Mouse (Mus musculus) neural tube, embryonic 13.5 days (tissue): ENCODE measurements around the gene Skiv2l. TPM values are rescaled to one million over a fixed set of nuclear protein-coding genes. Genes with fewer than 3 reads are reported as not detected.
"Not testable (repeated sequence)": the region's sequence is repeated elsewhere in the genome, so short reads cannot be mapped to it uniquely, and the experiment has no call there.

ENCODE experiments used
- ATAC-seq: fragments of 200-750 bp; cut with Nextera tagmentation; 2 replicates; pipeline ENCODE4 v1.8.0; 2017; ENCODE audit warnings: low read depth, mild to moderate bottlenecking, moderate TSS enrichment, moderate library complexity
- H3K27ac ChIP-seq: fragments of 300-500 bp; sonication (generic); replicated peaks from 2 replicates; pipeline ENCODE4 v1.5.1; 2015; ENCODE audit warnings: moderate library complexity, mild to moderate bottlenecking, inconsistent platforms
- H3K27me3 ChIP-seq: fragments of 300-500 bp; sonication (generic); 2 replicates; pipeline ENCODE4 v1.6.1; 2015; ENCODE audit warnings: mild to moderate bottlenecking, inconsistent platforms
- H3K36me3 ChIP-seq: fragments of 300-500 bp; sonication (generic); 2 replicates; pipeline ENCODE4 v1.6.1; 2015; ENCODE audit warnings: mild to moderate bottlenecking, inconsistent platforms
- H3K4me1 ChIP-seq: fragments of 300-500 bp; sonication (generic); replicated peaks from 2 replicates; pipeline ENCODE4 v1.6.1; 2015; ENCODE audit warnings: inconsistent platforms
- H3K4me2 ChIP-seq: fragments of 300-500 bp; sonication (generic); 2 replicates; pipeline ENCODE4 v1.6.1; 2015; ENCODE audit warnings: inconsistent platforms, mild to moderate bottlenecking, moderate library complexity
- H3K4me3 ChIP-seq: fragments of 300-500 bp; sonication (generic); 2 replicates; pipeline ENCODE4 v1.5.1; 2015; ENCODE audit warnings: mild to moderate bottlenecking, inconsistent platforms
- H3K9ac ChIP-seq: fragments of 300-500 bp; sonication (generic); 2 replicates; pipeline ENCODE4 v1.6.1; 2015; ENCODE audit warnings: moderate library complexity, mild to moderate bottlenecking, inconsistent platforms
- H3K9me3 ChIP-seq: fragments of 300-500 bp; sonication (generic); 2 replicates; pipeline ENCODE4 v1.6.1; 2016; ENCODE audit warnings: inconsistent platforms
- WGBS: fragments of 180-500 bp; shearing (Covaris S2); methylation state at CpG from one replicate; pipeline ENCODE4 v1.1.7; 2015; 5-methylcytosine and 5-hydroxymethylcytosine counted together
- polyA plus RNA-seq: library from polyadenylated mRNA; unstranded; fragments of >200 nt; fragmentation: Nextera tagmentation; extraction: Ambion mirVana; gene quantifications from 2 replicates; pipeline ENCODE4 v1.2.1, GENCODE M21; 2015

Gene Skiv2l
- polyA plus RNA-seq, 1 experiment from 2014 or later = 49.7 TPM

GRCm38 (mm10) chr17:34837464-34838324 is 12.3 kb downstream of the Skiv2l start:
- Histone ChIP-seq H3K4me2 (peak overlapping the region; percentile 100), H3K27ac (peak overlapping the region; percentile 82), H3K4me1 (peaks cover 30% of the 10 kb centered on the region), H3K4me3 (peak overlapping the region; percentile 84), H3K27me3 (no peaks in the 10 kb centered on the region), H3K9ac (peak overlapping the region; percentile 77), H3K9me3 (no peaks in the 10 kb centered on the region), H3K36me3 (peaks cover 67% of the 10 kb centered on the region)
- WGBS = 34% methylated on average over 42 of the region's 43 CpGs
- ATAC-seq = peak; percentile 6; the same call in 1 of the 2 replicates

GRCm38 (mm10) chr17:34836856-34837221 is 13.2 kb downstream of the Skiv2l start, which contains the start of the genes Stk19 and Dxo:
Stk19 (minus strand) TSS chr17:34836945.
Dxo (plus strand) TSS chr17:34837019.
- WGBS = under 1% methylated on average over 40 of the region's 40 CpGs
- H3K27me3 ChIP-seq = no peaks in the 10 kb centered on the region
- H3K36me3 ChIP-seq = peaks cover 67% of the 10 kb centered on the region
- H3K4me3 ChIP-seq = peak within 1 kb of the TSS; percentile 84
- H3K9ac ChIP-seq = peak within 1 kb of the TSS; percentile 77
- H3K4me1 ChIP-seq = peaks cover 30% of the 10 kb centered on the region
- peak within 1 kb of the TSS; percentile 100 for H3K4me2 ChIP-seq
- H3K9me3 ChIP-seq = no peaks in the 10 kb centered on the region
- peak within 1 kb of the TSS; percentile 82 for H3K27ac ChIP-seq
- peak; percentile 95 for ATAC-seq

GRCm38 (mm10) chr17:34836155-34836855 is 13.7 kb downstream of the Skiv2l start:
- peaks cover 64% of the 10 kb centered on the region for H3K36me3 ChIP-seq
- H3K9me3 ChIP-seq = no peaks in the 10 kb centered on the region
- peak overlapping the region; percentile 100 for H3K4me2 ChIP-seq
- H3K4me3 ChIP-seq = peak overlapping the region; percentile 84
- H3K27ac ChIP-seq = peak overlapping the region; percentile 82
- H3K9ac ChIP-seq = peak overlapping the region; percentile 77
- H3K4me1 ChIP-seq = peaks cover 30% of the 10 kb centered on the region
- peak; percentile 81 for ATAC-seq
- 4% methylated on average over 48 of the region's 48 CpGs for WGBS
- no peaks in the 10 kb centered on the region for H3K27me3 ChIP-seq

GRCm38 (mm10) chr17:34830776-34831175 is 19.2 kb downstream of the Skiv2l start:
- not testable (repeated sequence) for H3K4me3 ChIP-seq, H3K9me3 ChIP-seq, H3K27me3 ChIP-seq, H3K27ac ChIP-seq, H3K4me1 ChIP-seq, H3K9ac ChIP-seq, ATAC-seq, H3K4me2 ChIP-seq
- H3K36me3 ChIP-seq = peaks cover 83% of the 10 kb centered on the region
- WGBS = 94% methylated on average over 1 of the region's 1 CpGs

GRCm38 (mm10) chr17:34814818-34815370 is 35.1 kb downstream of the Skiv2l start:
- Histone ChIP-seq H3K4me3 (no peak overlapping the region), H3K4me1 (no peaks in the 10 kb centered on the region), H3K27ac (no peak overlapping the region), H3K27me3 (no peaks in the 10 kb centered on the region), H3K9me3 (no peaks in the 10 kb centered on the region), H3K4me2 (no peak overlapping the region), H3K9ac (no peak overlapping the region), H3K36me3 (no peaks in the 10 kb centered on the region)
- 86% methylated on average over 7 of the region's 7 CpGs for WGBS
- ATAC-seq = no peak

GRCm38 (mm10) chr17:34813747-34814146 is 36.3 kb downstream of the Skiv2l start:
- not testable (repeated sequence) for H3K36me3 ChIP-seq, H3K4me3 ChIP-seq, H3K4me2 ChIP-seq, H3K4me1 ChIP-seq, H3K27me3 ChIP-seq, H3K9ac ChIP-seq, H3K27ac ChIP-seq, ATAC-seq, H3K9me3 ChIP-seq
- 62% methylated on average over 12 of the region's 12 CpGs for WGBS

GRCm38 (mm10) chr17:34811275-34811674 is 38.7 kb downstream of the Skiv2l start:
- H3K4me3 ChIP-seq = no peak overlapping the region
- ATAC-seq = no peak
- H3K9me3 ChIP-seq = no peaks in the 10 kb centered on the region
- H3K27ac ChIP-seq = no peak overlapping the region
- H3K36me3 ChIP-seq = no peaks in the 10 kb centered on the region
- H3K27me3 ChIP-seq = no peaks in the 10 kb centered on the region
- no peak overlapping the region for H3K4me2 ChIP-seq
- 73% methylated on average over 15 of the region's 15 CpGs for WGBS
- no peak overlapping the region for H3K9ac ChIP-seq
- H3K4me1 ChIP-seq = no peaks in the 10 kb centered on the region

- H3K27me3 ChIP-seq, H3K9me3 ChIP-seq, H3K36me3 ChIP-seq, H3K27ac ChIP-seq, H3K4me3 ChIP-seq, H3K4me2 ChIP-seq, ATAC-seq, H3K4me1 ChIP-seq, H3K9ac ChIP-seq: not testable (repeated sequence)
- WGBS = 82% methylated on average over 7 of the region's 8 CpGs
These were observed 39.2 kb downstream of the Skiv2l start for GRCm38 (mm10) chr17:34810811-34811210.

GRCm38 (mm10) chr17:34810411-34810810 is 39.6 kb downstream of the Skiv2l start:
- not testable (repeated sequence) for H3K4me1 ChIP-seq, ATAC-seq, H3K27me3 ChIP-seq, H3K9me3 ChIP-seq, H3K36me3 ChIP-seq, H3K9ac ChIP-seq, H3K4me3 ChIP-seq, H3K27ac ChIP-seq, H3K4me2 ChIP-seq
- WGBS = 85% methylated on average over 5 of the region's 5 CpGs

- H3K27me3 ChIP-seq = no peaks in the 10 kb centered on the region
- H3K4me2 ChIP-seq = no peak overlapping the region
- 84% methylated on average over 6 of the region's 6 CpGs for WGBS
- ATAC-seq = no peak
- H3K9ac ChIP-seq = no peak overlapping the region
- no peak overlapping the region for H3K4me3 ChIP-seq
- peaks cover 12% of the 10 kb centered on the region; the same call in 1 of the 2 replicates for H3K9me3 ChIP-seq
- H3K36me3 ChIP-seq = no peaks in the 10 kb centered on the region
- no peak overlapping the region for H3K27ac ChIP-seq
- no peaks in the 10 kb centered on the region for H3K4me1 ChIP-seq
These were observed 41.3 kb downstream of the Skiv2l start for GRCm38 (mm10) chr17:34808599-34809205.

GRCm38 (mm10) chr17:34807176-34807575 is 42.8 kb downstream of the Skiv2l start:
- no peak overlapping the region for H3K27ac ChIP-seq
- H3K4me1 ChIP-seq = no peaks in the 10 kb centered on the region
- peaks cover 12% of the 10 kb centered on the region; the same call in 1 of the 2 replicates for H3K9me3 ChIP-seq
- no peak overlapping the region for H3K4me2 ChIP-seq
- no peak for ATAC-seq
- WGBS = 76% methylated on average over 3 of the region's 3 CpGs
- no peaks in the 10 kb centered on the region for H3K36me3 ChIP-seq
- no peaks in the 10 kb centered on the region for H3K27me3 ChIP-seq
- no peak overlapping the region for H3K4me3 ChIP-seq
- no peak overlapping the region for H3K9ac ChIP-seq
